Mouse (Mus musculus): Measurements from ENCODE around the gene Ptpn1. TPM values are rescaled to one million over a fixed set of nuclear protein-coding genes. Genes with fewer than 3 reads are reported as not detected.
A peak's percentile ranks its signal among the peaks of the same experiment; 100 is the strongest.

Ptpn1 gene
- total and polyA plus RNA-seq, 3 experiments: 69.8 to 131 (median 77.6) TPM

DNA sequence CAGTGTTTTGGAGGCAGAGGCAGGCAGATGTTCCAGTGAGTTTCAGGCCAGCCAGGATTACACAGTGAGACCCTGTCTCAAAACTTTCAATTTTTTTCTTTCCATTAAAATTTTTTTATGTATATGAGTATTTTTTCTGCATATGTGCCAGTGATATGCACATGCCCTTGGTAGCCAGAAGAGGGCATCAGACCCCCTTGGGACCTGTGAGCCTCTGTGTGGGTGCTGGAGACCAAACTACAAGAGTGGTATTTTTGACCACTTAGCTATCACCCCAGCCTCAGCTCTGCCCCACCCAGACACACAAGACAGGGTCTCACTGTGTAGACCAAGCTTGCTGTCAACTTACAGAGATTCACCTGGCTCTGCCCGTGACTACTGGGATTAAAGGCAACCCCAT, 25.7 kb downstream of the Ptpn1 start:
- DNase-seq (ENCODE audit: extremely low read depth): no peak
- Histone ChIP-seq H3K9ac (ENCODE audit: insufficient read depth, low read depth) (no peak overlapping the region), H3K4me1 (ENCODE audit: control insufficient read depth in 1 of 2, insufficient read depth in 2 of 2) (peaks cover 68 to 96% of the 10 kb centered on the region in 2 experiments), H3K27ac (ENCODE audit: insufficient read depth, low read depth) (no peak overlapping the region), H3K79me2 (replicated peaks; ENCODE audit: control insufficient read depth, extremely low read depth, insufficient read depth, poor library complexity, severe bottlenecking) (peaks cover 87% of the 10 kb centered on the region), H3K36me3 (replicated peaks in 1 of 2; ENCODE audit: control insufficient read depth in 1 of 2, insufficient read depth in 1 of 2, low read length in 1 of 2) (peaks cover 2 to 50% of the 10 kb centered on the region in 2 experiments), H3K4me2 (ENCODE audit: insufficient read depth, low read depth, poor library complexity, severe bottlenecking) (no peak overlapping the region), H3K4me3 (replicated peaks in 1 of 3; ENCODE audit: low read depth in 2 of 3, low read length in 2 of 3, poor library complexity in 1 of 3) (no peak overlapping the region), H3K9me3 (replicated peaks; ENCODE audit: low read length) (no peaks in the 10 kb centered on the region), H3K27me3 (replicated peaks) (no peaks in the 10 kb centered on the region)
- no peak for TF ChIP-seq HCFC1 (IDR thresholded peaks at IDR 0.05; ENCODE audit: low read depth, low read length)
- no peak for TF ChIP-seq MAFK (IDR thresholded peaks at IDR 0.05; ENCODE audit: insufficient replicate concordance, low read length)
- TF ChIP-seq SIN3A (IDR thresholded peaks at IDR 0.05; ENCODE audit: low read length): 0 out of 2 replicates have a peak, but pooled peaks have one; percentile 34
- TF ChIP-seq ELF1 (IDR thresholded peaks at IDR 0.05; ENCODE audit: low read depth, low read length): no peak
- no peak for TF ChIP-seq UBTF (IDR thresholded peaks at IDR 0.05; ENCODE audit: low read depth, low read length)
- TF ChIP-seq MAX (IDR thresholded peaks at IDR 0.05; ENCODE audit: low read length): no peak
- TF ChIP-seq ZC3H11A (IDR thresholded peaks at IDR 0.05; ENCODE audit: low read depth, low read length): no peak
- peak; percentile 10; the same call in 1 of the 2 replicates for TF ChIP-seq BHLHE40 (IDR thresholded peaks at IDR 0.05; ENCODE audit: low read depth, low read length)
- TF ChIP-seq RCOR1 (conservative IDR thresholded peaks at IDR 0.05; ENCODE audit: low read depth, low read length): no peak
- TF ChIP-seq MYC (IDR thresholded peaks at IDR 0.05; ENCODE audit: low read depth, low read length): 0 out of 2 replicates have a peak, but pooled peaks have one; percentile 43
- TF ChIP-seq TBP (conservative IDR thresholded peaks at IDR 0.05; ENCODE audit: low read depth, low read length): no peak
- peak in 1 of 2 experiments; percentile 69; a peak in 3 of 4 replicates for TF ChIP-seq CTCF (conservative IDR thresholded peaks at IDR 0.05 in 1 of 2, IDR thresholded peaks at IDR 0.05 in 1 of 2; ENCODE audit: low read depth in 2 of 2, low read length in 2 of 2)
- TF ChIP-seq ETS1 (conservative IDR thresholded peaks at IDR 0.05; ENCODE audit: low read depth, low read length): 0 out of 2 replicates have a peak, but pooled peaks have one; percentile 27
- no peak for TF ChIP-seq ZKSCAN1 (IDR thresholded peaks at IDR 0.05; ENCODE audit: borderline replicate concordance, low read depth, low read length)
- TF ChIP-seq USF1 (IDR thresholded peaks at IDR 0.05; ENCODE audit: low read depth, low read length): no peak
- no peak for TF ChIP-seq GABPA (IDR thresholded peaks at IDR 0.05; ENCODE audit: insufficient replicate concordance, low read depth, low read length)
- no peak for TF ChIP-seq JUN (IDR thresholded peaks at IDR 0.05; ENCODE audit: insufficient read depth, low read depth, low read length)
- TF ChIP-seq KAT2A (IDR thresholded peaks at IDR 0.05; ENCODE audit: insufficient replicate concordance, low read length): no peak
- TF ChIP-seq CHD2 (IDR thresholded peaks at IDR 0.05; ENCODE audit: low read length): no peak
- TF ChIP-seq ZNF384 (IDR thresholded peaks at IDR 0.05; ENCODE audit: low read depth, low read length): peak; percentile 46; the same call in 1 of the 2 replicates
- TF ChIP-seq SMC3 (IDR thresholded peaks at IDR 0.05; ENCODE audit: low read depth, low read length): peak; percentile 66
- TF ChIP-seq MAZ (IDR thresholded peaks at IDR 0.05; ENCODE audit: low read depth, low read length): 0 out of 2 replicates have a peak, but pooled peaks have one; percentile 20
- TF ChIP-seq NRF1 (IDR thresholded peaks at IDR 0.05; ENCODE audit: low read depth, low read length): no peak
- TF ChIP-seq MEF2A (IDR thresholded peaks at IDR 0.05; ENCODE audit: borderline replicate concordance, low read depth, low read length): no peak; the same call in 1 of the 2 replicates
- no peak for TF ChIP-seq EP300 (IDR thresholded peaks at IDR 0.05; ENCODE audit: low read length)
- TF ChIP-seq POLR2A (IDR thresholded peaks at IDR 0.05; ENCODE audit: low read depth, low read length): no peak
- peak; percentile 53 for TF ChIP-seq RAD21 (IDR thresholded peaks at IDR 0.05; ENCODE audit: low read depth, low read length)
- TF ChIP-seq USF2 (conservative IDR thresholded peaks at IDR 0.05; ENCODE audit: low read depth, low read length): no peak
- in situ Hi-C loops (cut with MboI; ENCODE audit: low pct_ligation_motif_present, low pct_unique_long_range_greater_than_20kb, low sequenced_read_pairs): no loop called here
- dilution Hi-C loops (cut with MboI; ENCODE audit: extremely low pct_ligation_motif_present, extremely low pct_unique_long_range_greater_than_20kb, low sequenced_read_pairs): no loop called here

Measured in CH12.LX (cell line).